Mouse (Mus musculus) lung, postnatal 0 days (tissue): ENCODE data around the gene Hoxa3.

Experiments used
- CTCF ChIP-seq: IDR thresholded peaks from 2 replicates; pipeline ENCODE4 v1.5.1; 2016; ENCODE audit warnings: antibody characterized with exemption, mild to moderate bottlenecking
- EP300 ChIP-seq: IDR thresholded peaks from 2 replicates; pipeline ENCODE4 v1.6.1; 2016; ENCODE audit warnings: antibody characterized with exemption, mild to moderate bottlenecking, control low read depth

GRCm38 (mm10) chr6:52248638-52249414 lies 35.7 kb upstream of the Hoxa3 start:
- TF ChIP-seq EP300 (no peak), CTCF (no peak)
